Mouse (Mus musculus): ENCODE results near the gene Olfr1052.
"Not testable (repeated sequence)": the region's sequence is repeated elsewhere in the genome, so short reads cannot be mapped to it uniquely, and the experiment has no call there.

The Olfr1052 gene

DNA sequence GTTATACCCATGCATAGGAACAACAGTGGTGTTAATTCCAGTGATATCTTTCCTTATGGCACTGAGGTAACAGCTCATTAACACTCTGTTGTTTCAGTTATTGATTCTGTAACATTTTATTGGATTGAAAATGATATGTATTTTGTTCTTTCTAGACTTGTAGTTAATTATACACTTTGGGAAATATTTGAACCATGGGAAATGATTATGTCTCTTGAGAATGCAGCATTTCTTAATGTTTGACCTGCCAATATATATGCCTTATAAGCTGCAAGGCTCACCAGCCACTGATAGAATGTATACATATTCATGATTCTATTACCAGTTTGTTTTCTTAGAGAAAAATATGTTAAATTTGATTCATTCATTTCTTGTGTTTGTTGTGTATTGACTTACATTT lies at the start of gene Olfr1052:
Gene Olfr1052, plus strand, starts transcription at position 301 of the 400 bp plus-strand sequence.
- no peak for DNase-seq (ENCODE audit: low spot score in 2 of 2)

GRCm38 (mm10) chr2:86258228-86258627 lies 34.0 kb upstream of the Olfr1052 start, which contains the start of gene Olfr1049:
Gene Olfr1049, minus strand, starts transcription at chr2:86258328.
- not testable (repeated sequence) for DNase-seq (ENCODE audit: low spot score in 2 of 2)

GRCm38 (mm10) chr2:86278988-86279387 lies 13.3 kb upstream of the Olfr1052 start, which contains the start of gene Olfr1051:
Gene Olfr1051, minus strand, starts transcription at chr2:86279088.
- not testable (repeated sequence) for DNase-seq (ENCODE audit: low spot score in 2 of 2)

- DNase-seq (ENCODE audit: low spot score in 2 of 2), result no peak
Observed at GRCm38 (mm10) chr2:86315184-86315583, 22.9 kb downstream of the Olfr1052 start, which contains the start of gene Olfr1053. Gene Olfr1053, minus strand, starts transcription at chr2:86315284.

- DNase-seq (ENCODE audit: low spot score in 2 of 2), result no peak
Observed at GRCm38 (mm10) chr2:86335333-86335732, 43.1 kb downstream of the Olfr1052 start, which contains the start of gene Olfr1054. Gene Olfr1054, minus strand, starts transcription at chr2:86335433.
